In genomic region chr5:107287254-107287907, GRCm38 (mm10) we compare ENCODE assay signal across 8 mouse cellular contexts. TPM values are rescaled to one million over a fixed set of nuclear protein-coding genes. Genes with fewer than 3 reads are reported as not detected.
A peak's percentile ranks its signal among the peaks of the same experiment; 100 is the strongest.
DNase-seq lines count a peak whose midpoint lies in the region; ATAC-seq and TF ChIP-seq lines count a peak whose summit lies in the region.

No protein-coding gene starts in this region.

- H3K27ac ChIP-seq in layer of hippocampus, adult 2 months: peak overlapping the region; percentile 94
- H3K27ac ChIP-seq in embryonic facial prominence, embryonic 11.5 days (replicated peaks; ENCODE audit: low read depth, low read length): no peak overlapping the region

- no peak for ATAC-seq in embryonic facial prominence, embryonic 11.5 days (replicated peaks; ENCODE audit: insufficient number of reproducible peaks, low FRiP score, low TSS enrichment, low read depth)

- H3K4me2 ChIP-seq in embryonic facial prominence, embryonic 11.5 days (ENCODE audit: low read depth, low read length): no peak overlapping the region; the same call in 1 of the 2 replicates

- peak; percentile 30 to 76 for DNase-seq in layer of hippocampus, adult 2 months (ENCODE audit: low spot score in 2 of 2)
- DNase-seq in layer of hippocampus, adult 8-10 months (ENCODE audit: low spot score in 2 of 2): no peak
- peak; percentile 76 to 79 for DNase-seq in adrenal gland, adult 18-20 months (ENCODE audit: low spot score in 2 of 2)
- DNase-seq in embryonic facial prominence, embryonic 11.5 days (ENCODE audit: low spot score): peak; percentile 86
- DNase-seq in heart, postnatal 4 days: peak; percentile 84
- peak; percentile 82 for DNase-seq in liver
- DNase-seq in neural tube, embryonic 10.5 days (ENCODE audit: extremely low spot score, low spot score): peak; percentile 63
- peak; percentile 86 for DNase-seq in testis, postnatal 10 days (ENCODE audit: low spot score)

- peak overlapping the region; percentile 90 for H3K4me3 ChIP-seq in layer of hippocampus, adult 2 months
- peak overlapping the region; percentile 87 for H3K4me3 ChIP-seq in embryonic facial prominence, embryonic 11.5 days (ENCODE audit: low read depth, low read length)

- 29% methylated on average over 6 of the region's 6 CpGs for WGBS in embryonic facial prominence, embryonic 11.5 days

- no peak overlapping the region for H3K9ac ChIP-seq in embryonic facial prominence, embryonic 11.5 days (replicated peaks; ENCODE audit: low read length)

- no peaks in the 10 kb centered on the region for H3K4me1 ChIP-seq in embryonic facial prominence, embryonic 11.5 days (ENCODE audit: control insufficient read depth, insufficient read depth, low read length)

- no peaks in the 10 kb centered on the region; the same call in 1 of the 2 replicates for H3K27me3 ChIP-seq in embryonic facial prominence, embryonic 11.5 days (ENCODE audit: control insufficient read depth, insufficient read depth, low read length)

- H3K36me3 ChIP-seq in embryonic facial prominence, embryonic 11.5 days (replicated peaks; ENCODE audit: control insufficient read depth, insufficient read depth, low read depth, low read length): no peaks in the 10 kb centered on the region

- TF ChIP-seq CTCF in layer of hippocampus, adult 2 months (conservative IDR thresholded peaks at IDR 0.05): peak; percentile 87

- no peaks in the 10 kb centered on the region for H3K9me3 ChIP-seq in embryonic facial prominence, embryonic 11.5 days (replicated peaks; ENCODE audit: control insufficient read depth, low read length)

RNA-seq across cellular contexts. Expression of gene Tgfbr3, which starts 2.0 kb away (rescaled TPM):
- total RNA-seq in layer of hippocampus, adult 2 months (2021): 10 to 100 TPM; 19.8 to 21.4 TPM
- 10 to 100 TPM; 19.3 to 24.8 (median 21.5) TPM for total RNA-seq in layer of hippocampus, adult 8-10 months (2022)
- 100 to 1,000 TPM in 1 of 2 experiments, 10 to 100 TPM in 1; 91.0 to 172 TPM for total RNA-seq in adrenal gland, adult 18-20 months (2021)
- 10.5 and 12.3 TPM in 2 replicates for polyA plus RNA-seq in embryonic facial prominence, embryonic 11.5 days (2014; fragmentation: Nextera tagmentation; extraction: Ambion mirVana)
- 10 to 100 TPM; 28.5 to 28.9 TPM for total RNA-seq in heart, postnatal 4 days (2021)

RNA-seq across cellular contexts. Expression of gene Brdt, which starts 43.6 kb away (rescaled TPM):
- total RNA-seq in layer of hippocampus, adult 2 months (2021): 10 to 100 TPM; 16.2 to 17.3 TPM
- total RNA-seq in layer of hippocampus, adult 8-10 months (2022): 10 to 100 TPM; 13.5 to 20.4 (median 15.7) TPM
- total RNA-seq in adrenal gland, adult 18-20 months (2021): 1 to 10 TPM; 2.1 to 2.5 TPM
- polyA plus RNA-seq in embryonic facial prominence, embryonic 11.5 days (2014; fragmentation: Nextera tagmentation; extraction: Ambion mirVana): 2.5 and 3.2 TPM in 2 replicates
- 1 to 10 TPM; 1.6 to 1.7 TPM for total RNA-seq in heart, postnatal 4 days (2021)

Comparison
In these comparisons a context has a peak if more than half of its experiments do, and no peak if none do; other contexts are left out.
1. DNase-seq: peak in layer of hippocampus, adult 2 months (2 of 2), adrenal gland, adult 18-20 months (2 of 2), embryonic facial prominence, embryonic 11.5 days (single experiment), heart, postnatal 4 days (single experiment), liver (single experiment), neural tube, embryonic 10.5 days (single experiment) and testis, postnatal 10 days (single experiment); none in layer of hippocampus, adult 8-10 months (0 of 2).
2. RNA of gene Brdt, which starts 43.6 kb away (total RNA-seq): 16.2 to 17.3 TPM in layer of hippocampus, adult 2 months and 13.5 to 20.4 TPM in layer of hippocampus, adult 8-10 months; 2.1 to 2.5 TPM in adrenal gland, adult 18-20 months and 1.6 to 1.7 TPM in heart, postnatal 4 days; every median in the first group is over 4 times any median in the second.